Mouse (Mus musculus) granulocyte monocyte progenitor cell, adult 5-6 weeks (primary cell): ENCODE results near the gene Dcun1d3. TPM values are rescaled to one million over a fixed set of nuclear protein-coding genes. Genes with fewer than 3 reads are reported as not detected.

Experiments used
- ATAC-seq: replicated peaks from 2 replicates; pipeline ENCODE4 v1.8.0; 2016; ENCODE audit warnings: mild to moderate bottlenecking, moderate TSS enrichment, inconsistent platforms; ENCODE audit not compliant: poor library complexity, severe bottlenecking
- total RNA-seq, 2 experiments: library from RNA; stranded (forward) in 1 of 2; stranded (reverse) in 1 of 2; fragments of 200-712, 200-1000 nt in 1 of 2; fragments of >200 nt in 1 of 2; fragmentation: Nextera tagmentation in 1 of 2; gene quantifications; 2 replicates each; pipeline ENCODE4 v1.2.3; 2014 to 2017

Dcun1d3 gene
- total RNA-seq, 2 experiments from 2014 or later = 4.0 to 10.3 TPM

- no peak for ATAC-seq
Observed at GRCm38 (mm10) chr7:119875776-119876440, 20.2 kb downstream of the Dcun1d3 start.

- ATAC-seq = no peak
Observed at GRCm38 (mm10) chr7:119873050-119873449, 23.0 kb downstream of the Dcun1d3 start.

- ATAC-seq = no peak
Observed at GRCm38 (mm10) chr7:119872204-119872603, 23.9 kb downstream of the Dcun1d3 start.

GRCm38 (mm10) chr7:119866136-119866535 is 30.0 kb downstream of the Dcun1d3 start:
- ATAC-seq = no peak

GRCm38 (mm10) chr7:119864500-119864899 is 31.6 kb downstream of the Dcun1d3 start:
- ATAC-seq = no peak

GRCm38 (mm10) chr7:119862167-119862566 is 33.9 kb downstream of the Dcun1d3 start:
- no peak for ATAC-seq

- peak; percentile 75 for ATAC-seq
Observed at GRCm38 (mm10) chr7:119861335-119862091, 34.6 kb downstream of the Dcun1d3 start.

- ATAC-seq = no peak
Observed at GRCm38 (mm10) chr7:119860971-119861334, 35.1 kb downstream of the Dcun1d3 start.

- ATAC-seq = no peak
Observed at GRCm38 (mm10) chr7:119860554-119860953, 35.5 kb downstream of the Dcun1d3 start.

- no peak for ATAC-seq
Observed at GRCm38 (mm10) chr7:119860116-119860515, 36.0 kb downstream of the Dcun1d3 start.

GRCm38 (mm10) chr7:119859476-119859875 is 36.6 kb downstream of the Dcun1d3 start:
- peak; percentile 8; the same call in 1 of the 2 replicates for ATAC-seq

- no peak for ATAC-seq
Observed at GRCm38 (mm10) chr7:119855031-119855430, 41.1 kb downstream of the Dcun1d3 start.

- ATAC-seq = no peak
Observed at GRCm38 (mm10) chr7:119854362-119854761, 41.7 kb downstream of the Dcun1d3 start.

GRCm38 (mm10) chr7:119853186-119853585 is 42.9 kb downstream of the Dcun1d3 start:
- no peak for ATAC-seq

GRCm38 (mm10) chr7:119852494-119852893 is 43.6 kb downstream of the Dcun1d3 start:
- ATAC-seq = no peak

- ATAC-seq = no peak
Observed at GRCm38 (mm10) chr7:119850737-119851136, 45.4 kb downstream of the Dcun1d3 start.

- peak; percentile 79 for ATAC-seq
Observed at GRCm38 (mm10) chr7:119849096-119849495, 47.0 kb downstream of the Dcun1d3 start.

GRCm38 (mm10) chr7:119847396-119847795 is 48.7 kb downstream of the Dcun1d3 start:
- ATAC-seq = no peak

- no peak for ATAC-seq
Observed at GRCm38 (mm10) chr7:119845541-119845940, 50.6 kb downstream of the Dcun1d3 start.

GRCm38 (mm10) chr7:119841820-119842449 is 54.2 kb downstream of the Dcun1d3 start:
- no peak for ATAC-seq
